Mouse (Mus musculus) induced T-regulatory cell, adult 2 months (primary cell): Measurements from ENCODE around the gene Olfr1095.

ENCODE experiments used
- DNase-seq: peaks from one replicate; pipeline ENCODE4 v3.0.0-alpha.2; 2012; ENCODE audit warnings: low read depth

The Olfr1095 gene

GRCm38 (mm10) chr2:86851596-86851995, at the start of gene Olfr1095:
Gene Olfr1095 (minus strand): TSS chr2:86851696.
- DNase-seq: no peak

- DNase-seq: no peak
Measured at GRCm38 (mm10) chr2:86892116-86892515, 40.6 kb upstream of the Olfr1095 start, which contains the start of gene Olfr1097. Gene Olfr1097 (minus strand): TSS chr2:86892216.

DNA sequence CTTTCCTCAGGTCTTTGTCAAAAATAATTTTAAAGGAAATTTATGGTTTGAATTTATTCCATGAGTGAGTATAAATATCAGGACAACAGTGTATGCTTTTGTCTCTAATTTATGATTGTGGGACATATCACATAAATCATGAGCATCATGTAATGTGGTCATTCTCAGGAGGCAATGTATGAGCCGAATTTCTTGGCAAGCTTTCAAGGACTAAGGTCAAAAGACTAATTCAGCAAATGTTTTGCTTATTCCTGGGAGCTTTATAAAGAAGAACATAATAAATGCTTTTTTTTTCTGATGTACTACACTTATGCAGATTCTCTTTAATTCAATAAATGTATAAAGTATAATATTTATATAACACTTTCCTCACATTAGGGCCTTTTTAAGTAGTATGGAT, 23.2 kb upstream of the Olfr1095 start, which contains the start of gene Gm13723:
Gm13723 (minus strand) TSS at position 101 of the 400 bp plus-strand sequence.
- no peak for DNase-seq

DNA sequence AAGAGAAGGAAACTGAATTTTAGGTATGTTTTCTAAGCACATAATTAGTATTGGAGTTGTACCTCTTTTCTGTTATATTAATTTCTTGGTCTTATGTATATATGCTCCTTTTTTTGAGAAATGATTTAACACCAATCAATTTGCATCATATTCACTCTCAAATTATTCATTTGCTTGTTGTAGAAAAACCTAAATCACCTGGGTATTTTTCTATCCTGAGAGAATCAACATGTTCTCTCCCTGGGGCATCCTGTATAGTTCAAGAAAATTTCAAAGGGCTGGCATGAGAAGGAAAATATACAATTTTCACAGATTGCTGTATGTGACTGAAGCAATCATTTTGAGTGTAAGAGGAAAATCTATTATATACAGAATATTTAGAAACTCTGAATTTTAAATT, 27.1 kb downstream of the Olfr1095 start, which contains the start of gene Olfr1094:
Olfr1094 (plus strand) TSS at position 301 of the 400 bp plus-strand sequence.
- no peak for DNase-seq

- DNase-seq: no peak
Measured at GRCm38 (mm10) chr2:86809918-86810317, 41.6 kb downstream of the Olfr1095 start, which contains the start of gene Olfr141. Gene Olfr141 (minus strand): TSS chr2:86810018.
